Mouse (Mus musculus) brain, adult 2 months (tissue): ENCODE data around the gene Pnpo.

Experiments used
- DNase-seq: peaks from one replicate; pipeline ENCODE4 v3.0.0; 2011; ENCODE audit warnings: low read depth, low spot score

Pnpo gene

DNA sequence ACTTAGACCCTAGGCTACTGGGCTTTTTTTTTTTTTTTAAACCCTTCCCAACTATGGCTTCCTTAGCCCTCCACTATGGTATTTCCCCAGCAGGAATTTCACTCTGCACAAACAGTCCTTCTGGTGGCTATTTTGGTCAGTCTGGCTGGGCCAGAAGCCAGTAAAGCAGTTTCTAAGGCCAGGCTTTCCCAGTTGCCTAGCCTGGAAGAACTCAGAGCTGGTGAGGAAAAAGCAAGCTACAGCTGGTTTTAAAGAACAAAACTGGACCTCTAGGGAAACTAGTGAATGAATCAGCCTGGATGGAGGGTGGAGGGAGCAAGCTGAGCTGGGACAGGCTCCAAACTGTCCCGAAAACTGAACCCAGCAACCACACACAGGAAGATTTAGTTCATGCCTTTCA is 26.0 kb upstream of the Pnpo start:
- peak; percentile 91 for DNase-seq

DNA sequence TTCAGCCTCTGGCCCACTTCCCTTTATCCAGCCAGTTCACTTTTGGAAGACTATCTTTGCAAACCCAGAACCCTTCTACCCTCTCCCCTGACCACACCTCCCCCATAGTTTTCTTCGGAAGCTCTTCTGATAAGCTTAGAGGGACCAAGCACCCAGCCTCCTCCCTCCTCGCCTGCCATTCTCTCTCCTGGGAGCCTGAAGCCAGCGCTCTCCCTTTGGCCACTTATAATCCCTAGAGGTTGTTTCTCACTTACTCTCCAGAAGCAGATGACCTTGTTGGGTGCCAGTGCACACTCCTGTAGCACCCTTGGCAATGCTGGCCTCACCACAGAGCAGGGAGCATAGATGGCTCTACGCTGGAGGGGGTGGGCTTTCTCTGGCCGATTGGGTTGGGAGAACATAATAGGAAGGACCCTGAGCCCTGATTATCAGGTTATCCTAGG is 25.5 kb upstream of the Pnpo start:
- no peak for DNase-seq

GRCm38 (mm10) chr11:96968476-96968875 is 24.7 kb upstream of the Pnpo start:
- no peak for DNase-seq

- DNase-seq, result no peak
Observed at GRCm38 (mm10) chr11:96967544-96968269, 23.9 kb upstream of the Pnpo start.

DNA sequence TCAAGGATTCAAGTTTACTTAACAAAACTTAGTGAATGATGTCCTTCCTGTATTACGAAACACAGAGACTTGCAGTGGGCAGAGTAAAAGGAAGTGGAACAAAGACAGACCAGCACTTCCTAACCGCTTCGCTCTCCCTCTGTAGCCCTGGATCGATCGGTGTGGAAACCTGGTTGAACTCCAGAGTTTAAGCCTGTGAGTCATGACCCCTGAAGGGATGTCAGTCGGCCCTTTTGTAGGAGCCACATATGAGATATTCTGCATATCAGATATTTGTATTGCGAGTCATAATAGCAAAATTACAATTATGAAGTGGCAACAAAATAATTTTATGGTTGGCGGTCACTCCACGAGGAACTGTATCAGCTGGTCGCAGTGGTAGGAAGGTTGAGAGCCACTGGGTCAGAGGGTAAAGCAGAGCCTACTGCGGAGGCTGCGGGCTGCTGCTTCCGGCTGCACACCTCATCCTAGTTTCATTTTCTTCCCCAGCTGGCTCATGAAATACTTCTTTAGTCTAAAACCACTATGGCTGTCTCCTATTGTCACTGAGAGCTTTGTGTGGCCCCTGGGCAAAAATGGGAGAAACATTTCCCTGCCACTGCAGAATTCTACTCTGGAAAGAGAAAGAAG is 23.2 kb upstream of the Pnpo start:
- no peak for DNase-seq

DNA sequence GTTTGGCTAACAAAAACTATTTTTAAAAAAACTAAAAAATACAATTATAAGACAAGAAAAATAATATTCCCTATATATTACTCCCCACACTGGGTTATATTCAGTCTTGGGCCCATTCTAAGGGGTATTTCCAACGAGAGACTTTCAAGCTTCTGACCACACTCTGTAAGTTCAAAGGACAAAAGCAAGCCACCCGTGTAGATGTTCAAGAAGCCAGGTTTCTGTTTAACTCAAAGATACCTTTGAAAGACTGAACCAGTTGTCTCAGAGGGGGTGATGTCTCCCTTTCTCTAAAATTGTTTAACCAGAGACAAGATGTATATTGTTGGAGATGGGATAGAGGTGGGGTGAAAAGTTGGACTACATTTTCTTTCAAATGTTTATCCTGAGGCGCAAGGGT is 22.4 kb upstream of the Pnpo start:
- DNase-seq, result no peak

GRCm38 (mm10) chr11:96963580-96963979 is 19.8 kb upstream of the Pnpo start:
- DNase-seq, result peak; percentile 92

GRCm38 (mm10) chr11:96957061-96957805 is 13.4 kb upstream of the Pnpo start:
- DNase-seq, result no peak

DNA sequence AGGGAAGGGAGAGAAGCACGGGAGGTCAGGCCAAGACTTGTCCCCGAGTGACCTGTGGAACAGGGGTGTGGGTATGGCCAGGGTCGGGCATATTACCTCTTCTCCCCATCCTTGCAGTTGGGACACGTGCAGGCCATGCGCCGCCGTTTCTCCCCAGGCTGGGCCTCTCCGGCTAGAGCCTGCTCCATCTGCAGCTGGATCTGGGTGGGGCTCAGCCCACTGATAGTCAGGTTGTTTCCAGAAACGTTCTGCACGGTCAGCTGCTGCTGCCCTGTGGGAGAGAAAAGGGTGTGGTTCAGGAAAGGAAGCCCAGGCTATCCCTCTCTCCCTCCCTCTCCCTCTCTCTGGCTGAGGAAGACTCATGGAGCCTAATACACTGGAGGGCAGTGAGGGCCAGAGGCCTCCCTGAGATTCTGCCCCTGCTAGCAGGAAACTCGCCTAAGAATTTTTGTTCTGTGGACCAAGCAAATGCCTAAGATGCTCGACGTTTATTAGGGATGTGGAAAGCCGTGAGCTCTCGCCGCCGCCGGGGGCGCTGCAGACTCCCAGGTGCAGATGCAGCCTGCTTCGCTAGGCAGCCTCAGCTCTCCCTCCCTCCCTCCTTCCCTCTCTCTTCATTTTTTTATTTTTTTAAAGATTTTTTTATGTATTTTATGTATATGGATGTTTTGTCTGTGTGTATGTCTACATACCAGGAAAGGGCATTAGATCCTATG is 12.4 kb upstream of the Pnpo start:
- DNase-seq, result peak; percentile 39

GRCm38 (mm10) chr11:96955094-96955493 is 11.3 kb upstream of the Pnpo start:
- no peak for DNase-seq

DNA sequence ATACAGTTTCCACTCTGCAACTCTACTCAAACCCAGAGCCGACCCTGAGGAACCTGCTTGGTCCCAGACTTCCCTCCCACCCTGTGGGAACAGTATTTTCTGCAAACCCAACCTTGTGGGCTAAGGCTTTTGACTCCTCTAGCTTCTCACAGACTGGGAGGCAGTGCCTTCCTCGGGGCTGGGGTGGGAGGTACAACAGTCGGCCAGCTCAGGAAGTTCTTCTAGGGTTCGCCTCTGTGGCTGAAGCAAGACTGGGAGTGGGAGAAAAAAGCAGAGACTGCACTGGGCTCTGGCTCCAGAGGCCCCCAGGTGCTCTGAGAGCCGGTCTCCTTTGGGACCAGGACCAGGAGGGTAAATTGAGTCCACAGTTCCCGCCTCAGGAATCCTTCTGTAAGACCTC is 9.1 kb upstream of the Pnpo start:
- DNase-seq, result no peak

DNA sequence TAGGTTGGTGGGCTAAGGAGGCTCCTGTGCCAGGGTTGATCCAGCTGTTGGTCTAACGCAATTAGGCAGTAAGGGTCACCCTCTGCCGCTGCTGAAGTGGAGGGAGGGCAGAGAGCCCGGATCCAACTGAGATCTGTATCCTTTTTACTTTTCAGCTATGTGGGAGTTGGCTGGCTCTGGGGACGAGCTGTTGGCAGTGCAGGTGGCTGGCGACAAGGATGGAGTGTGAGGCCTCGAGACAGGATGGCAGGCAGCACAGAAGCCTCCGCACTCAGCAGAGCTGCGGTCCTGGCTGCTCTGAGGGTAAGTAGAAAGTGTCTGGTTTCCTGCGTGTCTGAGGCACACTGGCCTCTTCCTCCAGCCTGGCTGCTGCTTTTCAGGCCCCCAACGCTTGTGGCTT is 8.6 kb upstream of the Pnpo start:
- peak; percentile 72 for DNase-seq

GRCm38 (mm10) chr11:96950767-96951166 is 7.0 kb upstream of the Pnpo start:
- DNase-seq, result no peak

DNA sequence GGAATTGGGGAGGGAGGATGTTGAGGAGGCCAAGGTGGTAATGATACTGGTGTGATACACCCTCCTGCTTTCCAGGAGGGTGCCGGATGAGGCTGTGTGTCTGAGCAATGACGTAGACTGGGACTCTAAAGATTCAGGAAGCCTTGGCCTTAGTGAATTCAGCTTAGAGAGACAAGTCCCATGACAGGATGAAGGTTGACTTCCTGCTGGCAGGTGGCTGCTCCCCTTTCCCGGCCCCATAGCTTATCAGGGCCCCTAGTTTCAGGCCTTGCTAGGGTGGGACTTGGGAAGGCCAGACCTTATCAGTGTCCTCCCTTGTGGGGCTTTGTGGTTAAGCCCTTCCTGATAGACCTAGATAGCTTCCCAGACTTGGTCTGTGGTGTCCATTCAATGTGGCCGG is 4.1 kb upstream of the Pnpo start:
- DNase-seq, result no peak

DNA sequence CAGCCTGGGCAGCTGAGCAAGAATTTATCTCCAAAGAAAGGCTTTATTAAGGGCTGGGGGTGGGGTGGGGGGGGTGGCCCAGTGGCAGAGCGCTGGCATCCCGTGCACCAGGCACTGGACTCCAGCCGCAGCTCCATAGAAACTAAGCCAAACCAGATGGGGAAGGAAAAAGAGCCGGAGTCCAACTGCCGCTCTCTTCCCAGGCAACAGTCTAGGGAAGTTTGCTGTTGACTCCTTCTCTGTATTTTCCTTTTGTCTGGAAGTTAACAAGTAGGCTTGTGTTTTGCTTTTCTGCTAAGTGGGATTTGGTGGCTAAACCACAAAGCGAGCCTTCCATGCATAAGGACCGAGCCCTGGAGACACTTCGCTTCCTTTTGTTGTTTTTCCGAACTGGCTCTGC is 2.7 kb upstream of the Pnpo start:
- no peak for DNase-seq

DNA sequence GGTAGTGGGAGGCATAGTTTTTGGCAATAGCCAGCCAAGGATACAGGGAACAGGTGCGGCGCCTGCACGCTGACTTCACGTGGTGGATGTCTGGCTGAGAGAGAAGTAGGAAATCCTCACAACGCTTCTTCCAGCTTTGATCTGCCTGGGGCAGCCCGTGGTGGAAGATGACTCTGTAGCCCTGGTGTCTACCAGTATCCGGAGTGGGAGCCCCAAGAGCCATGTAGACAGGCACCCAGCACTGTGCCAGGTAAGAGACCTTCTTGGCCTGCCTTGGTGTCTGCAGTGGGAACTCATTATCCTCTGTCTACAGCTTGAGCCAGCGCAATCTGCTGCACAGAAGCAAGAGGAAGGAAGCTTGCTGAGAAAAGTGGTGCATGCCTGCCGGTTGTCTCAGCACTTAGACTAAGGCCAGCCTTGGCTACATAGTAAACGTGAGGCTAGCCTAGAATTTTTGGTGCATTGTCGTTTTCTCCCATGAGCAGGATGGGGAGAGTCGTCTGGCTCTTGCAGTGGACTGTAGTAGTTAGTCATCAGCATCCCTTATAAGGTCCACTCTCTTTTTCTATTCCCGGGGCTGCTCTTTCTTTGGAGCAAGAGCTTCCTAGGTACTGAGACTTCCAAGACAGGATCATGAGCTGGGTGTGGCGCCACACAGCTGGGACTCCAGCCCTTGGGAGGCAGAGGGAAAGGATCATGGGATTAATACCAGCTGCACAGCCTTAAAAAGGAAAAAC is 1.2 kb upstream of the Pnpo start:
- no peak for DNase-seq

- no peak for DNase-seq
Observed at GRCm38 (mm10) chr11:96941989-96942590, 1.7 kb downstream of the Pnpo start.

- no peak for DNase-seq
Observed at GRCm38 (mm10) chr11:96940578-96941465, 3.0 kb downstream of the Pnpo start.

DNA sequence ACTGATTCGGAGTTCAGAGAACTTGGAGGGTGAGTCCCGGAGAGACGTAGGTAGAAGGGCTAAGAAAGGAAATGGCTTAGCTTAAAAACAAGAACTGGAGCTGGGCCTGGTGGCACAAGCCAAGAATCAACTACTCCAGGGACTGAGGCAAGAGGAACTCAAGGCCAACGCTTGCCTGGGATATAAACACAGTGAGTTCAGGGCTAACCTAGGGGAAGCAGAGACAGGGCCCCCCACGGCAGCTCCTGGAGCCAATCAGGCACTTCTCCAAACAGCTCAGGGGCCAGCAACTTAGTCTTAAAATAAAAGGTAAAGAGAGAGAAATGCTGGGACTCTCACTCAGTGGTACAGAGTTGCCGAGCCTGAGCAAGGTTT is 5.4 kb downstream of the Pnpo start:
- no peak for DNase-seq
